Mouse (Mus musculus) inflammation-experienced regulatory T-cells, adult 6 months (primary cell): ENCODE measurements around the gene Clcn3. TPM values are rescaled to one million over a fixed set of nuclear protein-coding genes. Genes with fewer than 3 reads are reported as not detected.

ENCODE experiments used
- ATAC-seq: one replicate; pipeline ENCODE4 v1.8.0; 2017
- polyA plus RNA-seq, 3 experiments: library from polyadenylated mRNA; unstranded; fragments of 100-300 nt; shearing (Covaris generic); gene quantifications; one replicate each; pipeline ENCODE4 v1.2.1; 2017

Gene Clcn3
- polyA plus RNA-seq, 3 experiments from 2014 or later, result 19.2 to 24.6 (median 24.4) TPM

GRCm38 (mm10) chr8:60868236-60868965, 114.7 kb downstream of the Clcn3 start:
- no peak for ATAC-seq

GRCm38 (mm10) chr8:60867468-60868115, 115.5 kb downstream of the Clcn3 start:
- ATAC-seq, result no peak

- no peak for ATAC-seq
Measured at GRCm38 (mm10) chr8:60865504-60866114, 117.5 kb downstream of the Clcn3 start.

- ATAC-seq, result no peak
Measured at GRCm38 (mm10) chr8:60864875-60865274, 118.2 kb downstream of the Clcn3 start.

- no peak for ATAC-seq
Measured at GRCm38 (mm10) chr8:60861783-60862182, 121.3 kb downstream of the Clcn3 start.

- no peak for ATAC-seq
Measured at GRCm38 (mm10) chr8:60860749-60861148, 122.4 kb downstream of the Clcn3 start.

Other genes starting within 250 kb of the Clcn3 start
- gene Hpf1, start 92.9 kb downstream of the Clcn3 start, polyA plus RNA-seq, result 10 to 100 TPM; 51.7 to 89.8 (median 56.8) TPM
- 1 to 10 TPM; 5.5 to 7.3 (median 5.7) TPM for gene Nek1, start 9.9 kb upstream of the Clcn3 start, polyA plus RNA-seq
- 1 to 10 TPM; 6.4 to 9.2 (median 6.4) TPM for gene Sh3rf1, start 240.6 kb upstream of the Clcn3 start, polyA plus RNA-seq